Mouse (Mus musculus) heart, postnatal 0 days (tissue): Measurements from ENCODE around the gene Slit1. TPM values are rescaled to one million over a fixed set of nuclear protein-coding genes. Genes with fewer than 3 reads are reported as not detected.

Experiments used
- ATAC-seq: fragments of 200-750 bp; cut with Nextera tagmentation; 2 replicates; pipeline ENCODE4 v1.8.0; 2017; ENCODE audit warnings: low read depth, moderate number of reproducible peaks, moderate library complexity; ENCODE audit not compliant: insufficient read depth
- DNase-seq: peaks from one replicate; pipeline ENCODE4 v3.0.0-alpha.2; 2016; ENCODE audit warnings: low spot score
- H3K27ac ChIP-seq: fragments of 300-500 bp; sonication (generic); 2 replicates; pipeline ENCODE4 v1.5.1; 2014; ENCODE audit warnings: low read depth, mild to moderate bottlenecking
- H3K27me3 ChIP-seq: fragments of 300-500 bp; sonication (generic); 2 replicates; pipeline ENCODE4 v1.6.1; 2014; ENCODE audit warnings: low read length, mixed read lengths; ENCODE audit not compliant: control insufficient read depth, insufficient read depth
- H3K36me3 ChIP-seq: fragments of 300-500 bp; sonication (generic); replicated peaks from 2 replicates; pipeline ENCODE4 v1.6.1; 2014; ENCODE audit warnings: low read length, mixed read lengths; ENCODE audit not compliant: control insufficient read depth, insufficient read depth
- H3K4me1 ChIP-seq: fragments of 300-500 bp; sonication (generic); 2 replicates; pipeline ENCODE4 v1.6.1; 2014; ENCODE audit warnings: antibody characterized with exemption; ENCODE audit not compliant: control insufficient read depth, insufficient read depth
- H3K4me2 ChIP-seq: fragments of 300-500 bp; sonication (generic); 2 replicates; pipeline ENCODE4 v1.6.1; 2014; ENCODE audit warnings: low read depth, mild to moderate bottlenecking, low read length, moderate library complexity
- H3K4me3 ChIP-seq: fragments of 300-500 bp; sonication (generic); 2 replicates; pipeline ENCODE4 v1.5.1; 2014; ENCODE audit warnings: low read depth, low read length
- H3K9ac ChIP-seq: fragments of 300-500 bp; sonication (generic); replicated peaks from 2 replicates; pipeline ENCODE4 v1.6.1; 2014; ENCODE audit warnings: low read depth, low read length, mixed read lengths
- H3K9me3 ChIP-seq: fragments of 300-500 bp; sonication (generic); replicated peaks from 2 replicates; pipeline ENCODE4 v1.6.1; 2016; ENCODE audit warnings: low read length; ENCODE audit not compliant: control insufficient read depth
- CTCF ChIP-seq: IDR thresholded peaks from 2 replicates; pipeline ENCODE4 v1.5.1; 2016; ENCODE audit warnings: antibody characterized with exemption, control low read depth, low read depth
- EP300 ChIP-seq: IDR thresholded peaks from 2 replicates; pipeline ENCODE4 v1.6.1; 2016; ENCODE audit warnings: antibody characterized with exemption, low read depth
- WGBS: fragments of 180-500 bp; shearing (Covaris S2); extraction: QIAGEN DNeasy Blood & Tissue Kit; methylation state at CpG from one replicate; pipeline ENCODE4 v1.1.7; 2014; 5-methylcytosine and 5-hydroxymethylcytosine counted together
- polyA plus RNA-seq: library from polyadenylated mRNA; unstranded; fragments of >200 nt; fragmentation: Nextera tagmentation; extraction: Ambion mirVana; gene quantifications from 2 replicates; pipeline ENCODE4 v1.2.1, GENCODE M21; 2015
- total RNA-seq: library from RNA; depleted of rRNA; stranded (reverse); fragments of >200 nt; gene quantifications from 2 replicates; pipeline ENCODE4 v1.2.3, GENCODE M21; 2014; ENCODE audit warnings: low replicate concordance

Gene Slit1
- total and polyA plus RNA-seq, 2 experiments from 2014 or later: 0.61 TPM; not detected in 1

GRCm38 (mm10) chr19:41702638-41703037, 40.8 kb downstream of the Slit1 start:
- TF ChIP-seq CTCF (no peak), EP300 (no peak)

DNA sequence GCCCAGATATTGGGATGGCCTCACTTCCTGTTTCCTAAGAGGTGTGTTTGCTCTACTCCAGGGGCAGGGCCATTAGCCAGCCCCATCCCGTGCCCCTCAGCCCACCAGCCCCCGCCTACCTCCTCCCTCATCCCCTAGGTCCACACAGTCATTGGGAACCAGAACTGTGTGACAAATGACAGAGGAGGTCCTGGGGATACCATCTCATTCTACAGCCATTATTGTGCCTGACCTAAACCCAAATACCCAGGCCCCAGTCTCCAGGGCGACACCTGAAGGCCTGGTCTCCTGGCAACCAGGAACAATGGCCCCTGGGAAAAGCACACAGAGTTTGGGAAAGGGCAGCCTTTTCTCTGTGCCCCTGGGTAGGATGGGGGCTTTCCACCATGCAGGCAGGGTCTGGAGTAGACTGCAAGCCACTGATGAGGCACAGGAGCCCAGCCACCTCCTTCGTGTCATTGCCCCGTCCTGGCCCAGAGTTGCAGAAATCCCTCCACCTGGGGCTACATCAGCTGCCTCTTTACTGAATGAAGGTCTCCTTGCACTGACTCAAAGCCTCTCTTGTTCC, 44.5 kb downstream of the Slit1 start:
- 0 out of 2 replicates have a peak, but pooled peaks cover 18% of the 10 kb centered on the region for H3K27me3 ChIP-seq

More at GRCm38 (mm10) chr19:41702638-41703037, 40.8 kb downstream of the Slit1 start:
- Histone ChIP-seq H3K36me3 (no peaks in the 10 kb centered on the region), H3K4me3 (no peak overlapping the region), H3K9ac (no peak overlapping the region), H3K4me1 (no peaks in the 10 kb centered on the region), H3K27me3 (0 out of 2 replicates have a peak, but pooled peaks cover 9% of the 10 kb centered on the region), H3K9me3 (no peaks in the 10 kb centered on the region), H3K4me2 (no peak overlapping the region), H3K27ac (no peak overlapping the region)
- ATAC-seq (no peak), DNase-seq (no peak)
- 56% methylated on average over 6 of the region's 6 CpGs for WGBS

GRCm38 (mm10) chr19:41697807-41698515, 45.5 kb downstream of the Slit1 start:
- TF ChIP-seq EP300: no peak
- no peak for TF ChIP-seq CTCF
- Histone ChIP-seq H3K4me3 (no peak overlapping the region), H3K4me2 (no peak overlapping the region), H3K36me3 (no peaks in the 10 kb centered on the region), H3K27ac (no peak overlapping the region), H3K9ac (no peak overlapping the region), H3K9me3 (no peaks in the 10 kb centered on the region), H3K27me3 (0 out of 2 replicates have a peak, but pooled peaks cover 18% of the 10 kb centered on the region), H3K4me1 (no peaks in the 10 kb centered on the region)
- ATAC-seq (no peak), DNase-seq (no peak)
- WGBS: 72% methylated on average over 6 of the region's 6 CpGs

More for the DNA sequence above, 44.5 kb downstream of the Slit1 start:
- no peaks in the 10 kb centered on the region for H3K36me3 ChIP-seq
- no peaks in the 10 kb centered on the region for H3K4me1 ChIP-seq
- H3K4me2 ChIP-seq: no peak overlapping the region
- no peak overlapping the region for H3K9ac ChIP-seq
- no peak overlapping the region for H3K27ac ChIP-seq
- DNase-seq: no peak
- no peaks in the 10 kb centered on the region for H3K9me3 ChIP-seq
- H3K4me3 ChIP-seq: no peak overlapping the region
- TF ChIP-seq EP300 (no peak), CTCF (no peak)
- no peak for ATAC-seq
- WGBS: 79% methylated on average over 5 of the region's 5 CpGs

GRCm38 (mm10) chr19:41697111-41697806, 46.2 kb downstream of the Slit1 start:
- H3K27ac ChIP-seq: no peak overlapping the region
- 29% methylated on average over 9 of the region's 9 CpGs for WGBS
- no peaks in the 10 kb centered on the region for H3K9me3 ChIP-seq
- ATAC-seq (no peak), DNase-seq (no peak)
- H3K4me1 ChIP-seq: no peaks in the 10 kb centered on the region
- TF ChIP-seq EP300 (no peak), CTCF (no peak)
- H3K4me3 ChIP-seq: no peak overlapping the region
- no peak overlapping the region for H3K9ac ChIP-seq
- H3K4me2 ChIP-seq: no peak overlapping the region
- 0 out of 2 replicates have a peak, but pooled peaks cover 18% of the 10 kb centered on the region for H3K27me3 ChIP-seq
- no peaks in the 10 kb centered on the region for H3K36me3 ChIP-seq

GRCm38 (mm10) chr19:41696443-41696842, 47.0 kb downstream of the Slit1 start:
- DNase-seq: no peak
- 0 out of 2 replicates have a peak, but pooled peaks cover 18% of the 10 kb centered on the region for H3K27me3 ChIP-seq
- no peak overlapping the region for H3K9ac ChIP-seq
- H3K4me3 ChIP-seq: no peak overlapping the region
- H3K4me2 ChIP-seq: no peak overlapping the region
- no peaks in the 10 kb centered on the region for H3K9me3 ChIP-seq
- H3K27ac ChIP-seq: no peak overlapping the region
- no peak for ATAC-seq
- H3K4me1 ChIP-seq: no peaks in the 10 kb centered on the region
- TF ChIP-seq EP300: no peak
- no peak for TF ChIP-seq CTCF
- WGBS: 75% methylated on average over 9 of the region's 9 CpGs
- H3K36me3 ChIP-seq: no peaks in the 10 kb centered on the region
